Mouse (Mus musculus): Measurements from ENCODE around the gene Trip11. TPM values are rescaled to one million over a fixed set of nuclear protein-coding genes. Genes with fewer than 3 reads are reported as not detected.

Gene Trip11
- total RNA-seq, 2 experiments from 2014 or later = 33.6 to 35.3 TPM

- intact Hi-C loops (cut with DNase I) = no loop called here
- DNase-seq = no peak
Observed at GRCm38 (mm10) chr12:101832179-101833114, 80.6 kb downstream of the Trip11 start.

GRCm38 (mm10) chr12:101831221-101831620, 81.8 kb downstream of the Trip11 start:
- no peak for DNase-seq
- intact Hi-C loops (cut with DNase I) = no loop called here

GRCm38 (mm10) chr12:101823161-101823560, 89.9 kb downstream of the Trip11 start:
- intact Hi-C loops (cut with DNase I) = no loop called here
- no peak for DNase-seq

GRCm38 (mm10) chr12:101821596-101821995, 91.5 kb downstream of the Trip11 start:
- intact Hi-C loops (cut with DNase I) = no loop called here

GRCm38 (mm10) chr12:101819570-101819969, 93.5 kb downstream of the Trip11 start:
- no peak for DNase-seq
- intact Hi-C loops (cut with DNase I) = no loop called here

More at GRCm38 (mm10) chr12:101821596-101821995, 91.5 kb downstream of the Trip11 start:
- no peak for DNase-seq

- DNase-seq = peak; percentile 64 to 70
- intact Hi-C loops (cut with DNase I) = no loop called here
Observed at GRCm38 (mm10) chr12:101818608-101819370, 94.3 kb downstream of the Trip11 start, which contains the start of gene Fbln5. TSS of gene Fbln5 (minus strand) at chr12:101819055.

- intact Hi-C loops (cut with DNase I) = no loop called here
- DNase-seq = no peak
Observed at GRCm38 (mm10) chr12:101818246-101818607, 94.8 kb downstream of the Trip11 start.

GRCm38 (mm10) chr12:101816810-101817209, 96.3 kb downstream of the Trip11 start:
- no peak for DNase-seq
- intact Hi-C loops (cut with DNase I) = no loop called here

GRCm38 (mm10) chr12:101815796-101816195, 97.3 kb downstream of the Trip11 start:
- intact Hi-C loops (cut with DNase I) = no loop called here
- DNase-seq = no peak

GRCm38 (mm10) chr12:101814423-101814822, 98.6 kb downstream of the Trip11 start:
- intact Hi-C loops (cut with DNase I) = no loop called here

GRCm38 (mm10) chr12:101811181-101811580, 101.9 kb downstream of the Trip11 start:
- no peak for DNase-seq
- intact Hi-C loops (cut with DNase I) = loop anchor here (2.0 kb wide), 1 partner anchor 64 kb away; no protein-coding TSS in a partner anchor

More at GRCm38 (mm10) chr12:101814423-101814822, 98.6 kb downstream of the Trip11 start:
- no peak for DNase-seq

- intact Hi-C loops (cut with DNase I) = loop anchor here (2.0 kb wide), 1 partner anchor 64 kb away; no protein-coding TSS in a partner anchor
Observed at GRCm38 (mm10) chr12:101810515-101810914, 102.6 kb downstream of the Trip11 start.

GRCm38 (mm10) chr12:101807400-101807799, 105.7 kb downstream of the Trip11 start:
- peak; percentile 30 for DNase-seq
- intact Hi-C loops (cut with DNase I) = no loop called here

More at GRCm38 (mm10) chr12:101810515-101810914, 102.6 kb downstream of the Trip11 start:
- DNase-seq = peak in 1 of 2 experiments; percentile 26

- DNase-seq = no peak
- intact Hi-C loops (cut with DNase I) = no loop called here
Observed at GRCm38 (mm10) chr12:101802445-101802844, 110.6 kb downstream of the Trip11 start.

- intact Hi-C loops (cut with DNase I) = no loop called here
- no peak for DNase-seq
Observed at GRCm38 (mm10) chr12:101801744-101802143, 111.3 kb downstream of the Trip11 start.

- intact Hi-C loops (cut with DNase I) = no loop called here
- DNase-seq = no peak
Observed at GRCm38 (mm10) chr12:101801051-101801450, 112.0 kb downstream of the Trip11 start.

- intact Hi-C loops (cut with DNase I) = no loop called here
- DNase-seq = no peak
Observed at GRCm38 (mm10) chr12:101798189-101798922, 114.7 kb downstream of the Trip11 start.

- intact Hi-C loops (cut with DNase I) = no loop called here
- DNase-seq = peak in 1 of 2 experiments; percentile 28
Observed at GRCm38 (mm10) chr12:101794458-101794857, 118.6 kb downstream of the Trip11 start.

- intact Hi-C loops (cut with DNase I) = no loop called here
- DNase-seq = no peak
Observed at GRCm38 (mm10) chr12:101793221-101793621, 119.8 kb downstream of the Trip11 start.

- intact Hi-C loops (cut with DNase I) = no loop called here
- DNase-seq = no peak
Observed at GRCm38 (mm10) chr12:101792684-101793083, 120.4 kb downstream of the Trip11 start.

Measured in heart, postnatal 36 days (tissue).